In genomic region chr15:56744915-56745314, GRCm38 (mm10) we compare ENCODE assay signal across 11 mouse cellular contexts.
DNase-seq lines count a peak whose midpoint lies in the region; ATAC-seq and TF ChIP-seq lines count a peak whose summit lies in the region.
"Had no signal": no experiment of that assay in that cellular context is flagged by ENCODE, and none has a peak within 500 bp of the region (broad histone marks: within the 10 kb centered on the region; RNA-seq: fewer than 3 reads in every experiment).

No protein-coding gene starts in this region.

- 31% methylated on average over 4 of the region's 4 CpGs for WGBS in liver, adult 2 months
- whole genome bisulfite sequencing in liver, embryonic 12.5 days (ENCODE audit: insufficient replicate concordance): 17% methylated on average over 4 of the region's 4 CpGs

- H3K9me3 ChIP-seq in liver, embryonic 12.5 days (replicated peaks): no peaks in the 10 kb centered on the region
- H3K9me3 ChIP-seq: G1E; neural tube, embryonic 13.5 days had no signal

- H3K9ac ChIP-seq in liver, adult 2 months (ENCODE audit: low read depth, low read length): no peak overlapping the region
- no peak overlapping the region for H3K9ac ChIP-seq in liver, embryonic 12.5 days
- H3K9ac ChIP-seq: neural tube, embryonic 13.5 days had no signal

- H3K4me2 ChIP-seq in liver, embryonic 12.5 days: no peak overlapping the region
- H3K4me2 ChIP-seq: neural tube, embryonic 13.5 days had no signal

- no peaks in the 10 kb centered on the region for H3K79me2 ChIP-seq in liver, adult 2 months (ENCODE audit: control insufficient read depth, insufficient read depth, low read length)

- no peak overlapping the region for H3K4me3 ChIP-seq in gastrocnemius, adult 2 months
- no peak overlapping the region for H3K4me3 ChIP-seq in liver, adult 2 months (ENCODE audit: insufficient read depth, low read depth, low read length)
- H3K4me3 ChIP-seq in liver, embryonic 12.5 days: no peak overlapping the region
- H3K4me3 ChIP-seq: neural tube, embryonic 13.5 days had no signal

- DNase-seq in gastrocnemius, adult 2 months: no peak
- DNase-seq in gastrocnemius, postnatal 14 days: no peak
- peak; percentile 18 for DNase-seq in liver, adult 2 months (ENCODE audit: extremely low read depth, low read depth, low spot score)
- DNase-seq in NIH3T3 (ENCODE audit: low read depth): peak; percentile 62
- DNase-seq in forelimb bud, embryonic 11.5 days (ENCODE audit: low read depth, low spot score): peak; percentile 39
- no peak for DNase-seq in urinary bladder, adult 18-20 months (ENCODE audit: low spot score in 2 of 2)
- no peak for DNase-seq in right cerebral cortex, postnatal 36 days (ENCODE audit: low spot score in 2 of 2)
- DNase-seq: thymus, adult 2 months had no signal

- ATAC-seq in liver, embryonic 12.5 days: no peak

- no peaks in the 10 kb centered on the region for H3K36me3 ChIP-seq in liver, adult 2 months (ENCODE audit: control insufficient read depth, insufficient read depth, low read length)
- no peaks in the 10 kb centered on the region for H3K36me3 ChIP-seq in liver, embryonic 12.5 days
- H3K36me3 ChIP-seq: G1E; neural tube, embryonic 13.5 days had no signal

- H3K27ac ChIP-seq in gastrocnemius, adult 2 months: no peak overlapping the region
- no peak overlapping the region for H3K27ac ChIP-seq in liver, adult 2 months (replicated peaks; ENCODE audit: insufficient read depth, low read depth, low read length)
- H3K27ac ChIP-seq in liver, embryonic 12.5 days: no peak overlapping the region
- H3K27ac ChIP-seq: neural tube, embryonic 13.5 days had no signal

- intact Hi-C loops in gastrocnemius, adult 2 months (cut with DNase I): loop anchor here (2.0 kb wide), 1 partner anchor 408 kb away; no protein-coding TSS in a partner anchor
- intact Hi-C loops in gastrocnemius, postnatal 14 days (cut with DNase I; ENCODE audit: low total_unique reads): loop anchor here (10.0 kb wide), 1 partner anchor 400 kb away; no protein-coding TSS in a partner anchor

- no peaks in the 10 kb centered on the region for H3K4me1 ChIP-seq in liver, adult 2 months (ENCODE audit: control insufficient read depth, insufficient read depth, low read length)
- no peaks in the 10 kb centered on the region for H3K4me1 ChIP-seq in liver, embryonic 12.5 days

- TF ChIP-seq CTCF in gastrocnemius, adult 2 months (IDR thresholded peaks at IDR 0.05): peak; percentile 53
- TF ChIP-seq CTCF in liver, adult 2 months (IDR thresholded peaks at IDR 0.05; ENCODE audit: low read depth, low read length): no peak

- TF ChIP-seq POLR2A in liver, adult 2 months (IDR thresholded peaks at IDR 0.05; ENCODE audit: extremely low read depth, insufficient read depth, low read length): no peak

- no peaks in the 10 kb centered on the region for H3K27me3 ChIP-seq in liver, adult 2 months (ENCODE audit: control insufficient read depth, insufficient read depth, low read length)
- no peaks in the 10 kb centered on the region for H3K27me3 ChIP-seq in liver, embryonic 12.5 days (replicated peaks)
- H3K27me3 ChIP-seq: neural tube, embryonic 13.5 days had no signal

Comparison
In these comparisons a context has a peak if more than half of its experiments do, and no peak if none do; other contexts are left out.
1. DNase-seq: peak in liver, adult 2 months (single experiment), NIH3T3 (single experiment) and forelimb bud, embryonic 11.5 days (single experiment); none in gastrocnemius, adult 2 months (single experiment), gastrocnemius, postnatal 14 days (single experiment), urinary bladder, adult 18-20 months (0 of 2) and right cerebral cortex, postnatal 36 days (0 of 2).